Mouse (Mus musculus) adrenal gland, postnatal 4 days (tissue): ENCODE results near the gene Itch. TPM values are rescaled to one million over a fixed set of nuclear protein-coding genes. Genes with fewer than 3 reads are reported as not detected.
"Not testable (repeated sequence)": the region's sequence is repeated elsewhere in the genome, so short reads cannot be mapped to it uniquely, and the experiment has no call there.

ENCODE experiments used
- DNase-seq, 2 experiments: peaks; one replicate each; pipeline ENCODE4 v3.0.0; 2021 to 2022; ENCODE audit warnings: low spot score in 2 of 2, mixed read lengths in 2 of 2
- total RNA-seq, 2 experiments: library from RNA; stranded (reverse); gene quantifications; 2 replicates each; pipeline ENCODE4 v1.2.3; 2021

The Itch gene
- total RNA-seq, 2 experiments from 2014 or later: 51.8 to 52.8 TPM

- no peak for DNase-seq
Measured at GRCm38 (mm10) chr2:155140986-155141385, 7.7 kb downstream of the Itch start.

- no peak for DNase-seq
Measured at GRCm38 (mm10) chr2:155142025-155142555, 8.8 kb downstream of the Itch start.

- not testable (repeated sequence) for DNase-seq
Measured at GRCm38 (mm10) chr2:155149296-155149695, 16.0 kb downstream of the Itch start.

GRCm38 (mm10) chr2:155207419-155207818 lies 74.1 kb downstream of the Itch start:
- no peak for DNase-seq

- DNase-seq: no peak
Measured at GRCm38 (mm10) chr2:155223145-155223544, 89.8 kb downstream of the Itch start.

GRCm38 (mm10) chr2:155224721-155225120 lies 91.4 kb downstream of the Itch start:
- no peak for DNase-seq

- no peak for DNase-seq
Measured at GRCm38 (mm10) chr2:155235746-155236361, 102.5 kb downstream of the Itch start.

- DNase-seq: peak; percentile 97 to 98
Measured at GRCm38 (mm10) chr2:155236362-155236992, 103.2 kb downstream of the Itch start, which contains the start of gene Dynlrb1. TSS of gene Dynlrb1 (plus strand) at chr2:155236533.

GRCm38 (mm10) chr2:155237276-155237675 lies 104.0 kb downstream of the Itch start:
- DNase-seq: no peak

- peak in 1 of 2 experiments; percentile 6 for DNase-seq
Measured at GRCm38 (mm10) chr2:155240915-155241314, 107.6 kb downstream of the Itch start.

GRCm38 (mm10) chr2:155242296-155242855 lies 109.1 kb downstream of the Itch start:
- DNase-seq: no peak

- DNase-seq: no peak
Measured at GRCm38 (mm10) chr2:155246231-155246630, 112.9 kb downstream of the Itch start.

- no peak for DNase-seq
Measured at GRCm38 (mm10) chr2:155248206-155248605, 114.9 kb downstream of the Itch start.

- DNase-seq: no peak
Measured at GRCm38 (mm10) chr2:155248718-155249117, 115.4 kb downstream of the Itch start.

GRCm38 (mm10) chr2:155249588-155249987 lies 116.3 kb downstream of the Itch start:
- DNase-seq: no peak

- DNase-seq: no peak
Measured at GRCm38 (mm10) chr2:155265526-155265925, 132.2 kb downstream of the Itch start.

- DNase-seq: no peak
Measured at GRCm38 (mm10) chr2:155266896-155267295, 133.6 kb downstream of the Itch start.

GRCm38 (mm10) chr2:155271957-155272356 lies 138.6 kb downstream of the Itch start:
- no peak for DNase-seq

- DNase-seq: no peak
Measured at GRCm38 (mm10) chr2:155272396-155273170, 139.3 kb downstream of the Itch start.

- DNase-seq: no peak
Measured at GRCm38 (mm10) chr2:155273603-155274002, 140.3 kb downstream of the Itch start.

GRCm38 (mm10) chr2:155276195-155276594 lies 142.9 kb downstream of the Itch start, which contains the start of gene Map1lc3a:
TSS of gene Map1lc3a (plus strand) at chr2:155276297.
- peak; percentile 89 to 95 for DNase-seq
